Mouse (Mus musculus): ENCODE results near the gene Dcst1.

DNA sequence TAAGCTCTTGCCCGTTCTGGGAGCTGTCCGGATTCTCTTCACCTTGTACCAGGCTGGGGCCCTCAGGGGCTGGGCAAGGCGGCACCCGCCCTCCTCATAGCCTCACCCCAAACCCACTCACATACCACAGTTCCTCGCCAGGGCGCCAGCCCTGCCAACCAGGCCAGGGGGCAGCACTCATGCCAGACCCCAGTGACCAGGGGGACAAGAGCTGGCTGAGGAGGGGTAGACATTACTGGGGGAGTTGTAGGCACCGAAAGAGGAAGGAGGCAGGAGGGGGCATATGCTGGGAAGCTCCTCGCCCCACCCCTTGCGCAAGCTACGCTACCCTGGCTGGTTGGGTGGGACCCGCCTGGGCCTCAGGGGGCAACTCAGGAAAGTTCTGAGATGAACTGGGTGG is 22.6 kb upstream of the Dcst1 start:
- TF ChIP-seq POLR2A (IDR thresholded peaks at IDR 0.05; ENCODE audit: low read depth, low read length) (no peak), CTCF (conservative IDR thresholded peaks at IDR 0.05; ENCODE audit: insufficient read depth, insufficient read length, low read depth, low read length) (no peak)

All from kidney, adult 2 months (tissue).